Mouse (Mus musculus) E14TG2a.4 (cell line): ENCODE data around the gene Trp53.

ENCODE experiments used
- H3K27me3 ChIP-seq: 2 replicates; pipeline ENCODE4 v1.6.1; 2014; ENCODE audit warnings: low read length, control low read depth; ENCODE audit not compliant: insufficient read depth
- H3K36me3 ChIP-seq: 2 replicates; pipeline ENCODE4 v1.6.1; 2014; ENCODE audit warnings: low read length, control low read depth; ENCODE audit not compliant: insufficient read depth
- H3K4me1 ChIP-seq: replicated peaks from 2 replicates; pipeline ENCODE4 v1.6.1; 2014; ENCODE audit warnings: low read depth, low read length, control low read depth
- H3K4me3 ChIP-seq: replicated peaks from 2 replicates; pipeline ENCODE4 v1.5.1; 2014; ENCODE audit warnings: mild to moderate bottlenecking, low read length
- H3K9me3 ChIP-seq: 2 replicates; pipeline ENCODE4 v1.6.1; 2014; ENCODE audit warnings: low read length, control low read depth
- CTCF ChIP-seq: conservative IDR thresholded peaks from 2 replicates; pipeline ENCODE4 v1.5.1; 2014; ENCODE audit warnings: low read length
- NANOG ChIP-seq: IDR thresholded peaks from 2 replicates; pipeline ENCODE4 v1.6.1; 2014; ENCODE audit warnings: borderline replicate concordance, low read length, mixed read lengths
- POU5F1 ChIP-seq: IDR thresholded peaks from 2 replicates; pipeline ENCODE4 v1.6.1; 2014; ENCODE audit warnings: low read length, borderline replicate concordance

Trp53 gene

DNA sequence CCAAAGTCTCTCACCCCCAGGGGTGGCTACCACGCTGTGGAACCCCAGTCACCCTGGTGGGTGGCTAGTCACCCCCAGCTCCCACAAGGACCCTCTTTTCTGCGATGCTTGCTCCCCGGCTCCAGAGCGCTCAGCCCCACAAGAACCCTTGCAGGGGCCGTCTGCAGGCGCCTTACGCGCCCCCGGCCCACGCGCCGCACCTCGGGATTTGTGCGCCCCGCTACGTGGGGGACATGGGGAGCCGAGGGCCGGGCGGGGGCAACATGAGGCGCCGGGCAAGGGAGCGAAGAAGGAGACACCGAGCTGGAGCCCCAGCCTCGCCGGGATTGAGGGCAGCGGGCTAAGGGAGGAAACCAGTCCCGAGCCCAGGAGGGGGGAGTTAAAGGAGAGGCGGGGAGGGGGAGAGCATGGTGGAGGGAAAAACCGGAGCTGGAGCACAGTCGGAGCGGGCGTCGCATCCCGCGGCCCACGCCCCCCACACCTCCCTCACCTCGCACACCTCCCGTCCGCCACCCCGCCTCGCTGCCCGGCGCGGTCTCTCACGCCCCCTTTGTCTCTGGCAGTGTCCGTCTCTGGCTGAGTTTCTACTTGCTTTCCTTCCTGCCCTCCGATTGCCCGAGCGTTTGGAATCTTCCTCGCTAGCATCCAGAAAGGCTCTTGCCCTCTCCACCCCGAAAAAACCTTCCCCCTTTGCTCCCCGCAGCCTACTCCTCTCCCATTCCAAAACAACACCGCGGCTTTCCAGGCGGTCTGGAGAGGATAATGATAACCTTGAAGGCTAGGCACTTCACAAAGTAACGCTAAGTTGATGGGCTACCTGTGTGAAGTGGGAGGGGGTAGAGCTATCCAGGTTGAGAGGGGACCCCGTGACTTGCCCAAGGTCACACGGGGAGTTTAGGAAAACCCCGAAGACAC is 20.1 kb upstream of the Trp53 start, which contains the start of gene Efnb3:
Gene Efnb3 (minus strand): TSS at position 355 of the 915 bp plus-strand sequence.
- TF ChIP-seq POU5F1 (no peak), CTCF (no peak), NANOG (no peak)
- Histone ChIP-seq H3K4me3 (peak within 1 kb of the TSS; percentile 78), H3K27me3 (peaks cover 25% of the 10 kb centered on the region), H3K36me3 (peaks cover 25% of the 10 kb centered on the region), H3K9me3 (no peaks in the 10 kb centered on the region), H3K4me1 (peaks cover 90% of the 10 kb centered on the region)

GRCm38 (mm10) chr11:69560896-69561854 is 19.0 kb upstream of the Trp53 start:
- peaks cover 35% of the 10 kb centered on the region for H3K36me3 ChIP-seq
- TF ChIP-seq CTCF (no peak), POU5F1 (no peak), NANOG (no peak)

DNA sequence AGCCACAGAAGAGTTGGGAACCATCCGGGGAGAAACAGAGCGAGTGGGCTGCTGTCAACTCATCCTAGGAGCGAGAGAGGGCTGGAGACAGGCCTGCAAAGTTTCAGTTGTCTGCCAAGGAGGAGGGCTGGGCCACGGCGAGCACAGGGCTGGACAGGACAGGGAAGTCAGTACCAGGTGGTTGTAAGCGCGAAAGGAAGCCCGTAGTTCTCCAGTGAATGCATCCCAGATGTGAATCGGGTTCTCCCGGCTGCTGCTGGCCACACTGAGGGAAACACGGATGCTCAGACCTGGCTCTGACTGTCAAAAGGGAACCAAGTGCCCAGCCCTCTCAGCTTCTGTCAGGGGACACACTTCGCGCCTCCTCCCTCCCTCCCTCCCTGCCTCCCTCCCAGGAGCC is 16.8 kb upstream of the Trp53 start:
- peaks cover 17% of the 10 kb centered on the region for H3K27me3 ChIP-seq
- peak overlapping the region; percentile 78 for H3K4me3 ChIP-seq
- no peaks in the 10 kb centered on the region for H3K9me3 ChIP-seq
- H3K4me1 ChIP-seq = peaks cover 94% of the 10 kb centered on the region
- TF ChIP-seq POU5F1 = no peak
- no peak for TF ChIP-seq NANOG
- no peak for TF ChIP-seq CTCF
- H3K36me3 ChIP-seq = peaks cover 57% of the 10 kb centered on the region

More at GRCm38 (mm10) chr11:69560896-69561854, 19.0 kb upstream of the Trp53 start:
- Histone ChIP-seq H3K9me3 (no peaks in the 10 kb centered on the region), H3K27me3 (peaks cover 25% of the 10 kb centered on the region), H3K4me3 (peak overlapping the region; percentile 78), H3K4me1 (peaks cover 94% of the 10 kb centered on the region)

- Histone ChIP-seq H3K4me1 (peaks cover 92% of the 10 kb centered on the region), H3K27me3 (peaks cover 7% of the 10 kb centered on the region), H3K9me3 (no peaks in the 10 kb centered on the region), H3K36me3 (peaks cover 66% of the 10 kb centered on the region), H3K4me3 (peak overlapping the region; percentile 48; the same call in 1 of the 2 replicates)
- TF ChIP-seq CTCF = no peak
- TF ChIP-seq POU5F1 = no peak
- peak; percentile 88 for TF ChIP-seq NANOG
Measured at GRCm38 (mm10) chr11:69564391-69564790, 15.8 kb upstream of the Trp53 start.

DNA sequence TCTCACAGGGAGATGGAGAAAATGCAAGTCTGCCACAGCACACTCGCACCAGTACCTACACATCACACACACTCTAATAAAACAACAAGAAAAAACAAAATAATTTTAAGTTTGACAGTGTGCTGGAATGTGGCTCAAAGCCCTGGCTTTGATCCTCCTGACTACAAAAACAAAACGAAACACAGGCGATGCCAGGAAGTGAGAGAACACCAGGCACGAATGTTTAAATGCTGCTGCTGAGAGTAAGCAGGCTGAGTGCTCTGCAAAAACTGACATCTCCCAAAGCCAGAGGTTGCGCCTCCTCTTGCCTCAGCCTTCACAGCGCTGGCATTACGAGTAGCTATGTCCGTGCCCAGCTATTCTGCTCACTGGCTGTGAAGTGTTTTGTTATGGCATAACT is 15.0 kb upstream of the Trp53 start:
- H3K27me3 ChIP-seq = no peaks in the 10 kb centered on the region
- no peak for TF ChIP-seq NANOG
- TF ChIP-seq POU5F1 = no peak
- TF ChIP-seq CTCF = no peak

DNA sequence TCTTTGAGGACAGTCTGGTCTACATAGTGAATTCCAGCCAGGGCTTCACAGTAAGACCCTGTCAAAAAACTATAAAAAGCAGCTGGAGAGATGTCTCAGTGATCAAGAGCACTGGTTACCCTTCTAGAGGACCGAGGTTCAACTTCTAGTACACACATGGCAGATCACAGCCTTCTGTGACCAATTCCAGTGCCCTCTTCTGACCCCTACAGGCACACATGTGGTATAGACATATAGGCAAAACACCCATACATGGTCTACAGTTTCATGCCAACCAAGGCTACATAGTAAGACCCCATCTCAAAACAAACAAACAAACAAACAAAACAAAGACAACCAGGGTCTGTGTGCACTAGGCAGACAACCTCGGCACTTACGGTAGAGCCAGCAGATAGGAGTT is 4.9 kb upstream of the Trp53 start:
- no peaks in the 10 kb centered on the region for H3K9me3 ChIP-seq
- H3K27me3 ChIP-seq = no peaks in the 10 kb centered on the region
- TF ChIP-seq POU5F1 (no peak), CTCF (peak; percentile 55)
- H3K4me1 ChIP-seq = peaks cover 87% of the 10 kb centered on the region
- no peak overlapping the region for H3K4me3 ChIP-seq
- peaks cover 79% of the 10 kb centered on the region for H3K36me3 ChIP-seq

More for the DNA sequence above, 15.0 kb upstream of the Trp53 start:
- Histone ChIP-seq H3K9me3 (no peaks in the 10 kb centered on the region), H3K4me1 (peaks cover 95% of the 10 kb centered on the region), H3K4me3 (no peak overlapping the region), H3K36me3 (peaks cover 73% of the 10 kb centered on the region)

DNA sequence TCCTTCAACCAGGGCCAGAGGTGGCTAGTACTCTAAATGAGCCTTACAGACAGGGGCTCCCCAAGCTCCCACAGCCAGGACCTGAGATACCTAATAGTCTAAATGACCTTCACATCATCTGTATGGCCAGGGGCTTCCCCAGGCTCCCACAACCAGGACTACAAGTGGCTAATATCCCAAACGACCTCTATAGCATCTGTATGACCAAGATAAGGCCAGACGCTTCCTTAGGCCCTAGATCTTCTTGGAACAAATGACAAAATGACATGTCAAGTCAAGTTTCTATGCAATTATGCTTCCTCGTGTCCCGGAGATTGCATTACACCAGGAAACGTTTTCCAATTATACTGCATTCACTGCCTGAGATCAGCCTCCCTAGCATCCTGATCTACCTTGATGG is 3.9 kb upstream of the Trp53 start:
- Histone ChIP-seq H3K9me3 (no peaks in the 10 kb centered on the region), H3K27me3 (no peaks in the 10 kb centered on the region), H3K36me3 (peaks cover 68% of the 10 kb centered on the region), H3K4me3 (no peak overlapping the region), H3K4me1 (peaks cover 77% of the 10 kb centered on the region)
- TF ChIP-seq CTCF (no peak), POU5F1 (no peak), NANOG (no peak)

DNA sequence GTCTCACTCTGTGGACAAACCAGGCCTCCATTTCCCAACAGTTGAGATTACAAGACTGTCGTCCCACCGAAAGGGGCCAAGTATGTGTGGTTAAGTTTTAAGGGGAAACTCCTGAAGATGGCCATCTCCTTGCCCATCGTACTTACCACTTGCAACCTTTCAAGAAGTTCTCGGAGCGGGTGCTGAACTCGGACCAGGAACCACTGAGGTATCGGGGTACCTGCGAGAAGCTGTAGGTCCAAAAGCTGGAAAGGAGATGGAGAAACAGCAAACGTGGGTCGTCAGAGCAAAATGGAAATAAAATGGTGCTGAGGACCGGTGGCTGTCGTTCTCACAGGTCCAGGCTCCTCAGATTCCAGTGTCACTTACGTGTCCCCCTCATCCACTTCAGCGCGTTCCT is 1.9 kb upstream of the Trp53 start:
- Histone ChIP-seq H3K4me3 (peak overlapping the region; percentile 99), H3K4me1 (peaks cover 69% of the 10 kb centered on the region), H3K27me3 (no peaks in the 10 kb centered on the region), H3K36me3 (peaks cover 60% of the 10 kb centered on the region), H3K9me3 (no peaks in the 10 kb centered on the region)
- no peak for TF ChIP-seq POU5F1
- no peak for TF ChIP-seq CTCF
- TF ChIP-seq NANOG = no peak
